Mouse (Mus musculus): ENCODE results near the gene Ccdc28a. TPM values are rescaled to one million over a fixed set of nuclear protein-coding genes. Genes with fewer than 3 reads are reported as not detected.

Gene Ccdc28a
- polyA plus RNA-seq, 1 experiment from 2014 or later: 13.5 TPM

- no peak overlapping the region for H3K27ac ChIP-seq (ENCODE audit: low read depth, low read length)
- H3K4me2 ChIP-seq: no peak overlapping the region
- H3K4me1 ChIP-seq (replicated peaks; ENCODE audit: control insufficient read depth, insufficient read depth, low read length): no peaks in the 10 kb centered on the region
- no peak overlapping the region for H3K4me3 ChIP-seq (ENCODE audit: low read depth, low read length)
- H3K9ac ChIP-seq (ENCODE audit: low read depth, low read length): no peak overlapping the region
- DNase-seq (ENCODE audit: low spot score) (no peak), ATAC-seq (replicated peaks; ENCODE audit: low FRiP score) (no peak)
- no peaks in the 10 kb centered on the region for H3K9me3 ChIP-seq (ENCODE audit: control insufficient read depth, low read length)
- H3K27me3 ChIP-seq (replicated peaks; ENCODE audit: control insufficient read depth, insufficient read depth, low read length): no peaks in the 10 kb centered on the region
- 69% methylated on average over 6 of the region's 6 CpGs for WGBS
- H3K36me3 ChIP-seq (ENCODE audit: control insufficient read depth, insufficient read depth, low read length): no peaks in the 10 kb centered on the region
Observed at GRCm38 (mm10) chr10:18188564-18188963, 46.2 kb downstream of the Ccdc28a start.

GRCm38 (mm10) chr10:18182246-18182645 is 52.6 kb downstream of the Ccdc28a start:
- no peaks in the 10 kb centered on the region for H3K36me3 ChIP-seq (ENCODE audit: control insufficient read depth, insufficient read depth, low read length)
- H3K4me1 ChIP-seq (replicated peaks; ENCODE audit: control insufficient read depth, insufficient read depth, low read length): no peaks in the 10 kb centered on the region
- H3K27ac ChIP-seq (ENCODE audit: low read depth, low read length): no peak overlapping the region
- no peak overlapping the region for H3K4me2 ChIP-seq
- DNase-seq (ENCODE audit: low spot score): no peak
- no peak for ATAC-seq (replicated peaks; ENCODE audit: low FRiP score)
- no peaks in the 10 kb centered on the region for H3K9me3 ChIP-seq (ENCODE audit: control insufficient read depth, low read length)
- H3K4me3 ChIP-seq (ENCODE audit: low read depth, low read length): no peak overlapping the region
- no peaks in the 10 kb centered on the region for H3K27me3 ChIP-seq (replicated peaks; ENCODE audit: control insufficient read depth, insufficient read depth, low read length)
- 78% methylated on average over 5 of the region's 5 CpGs for WGBS
- no peak overlapping the region for H3K9ac ChIP-seq (ENCODE audit: low read depth, low read length)

- DNase-seq (ENCODE audit: low spot score) (no peak), ATAC-seq (replicated peaks; ENCODE audit: low FRiP score) (no peak)
- no peaks in the 10 kb centered on the region for H3K4me1 ChIP-seq (replicated peaks; ENCODE audit: control insufficient read depth, insufficient read depth, low read length)
- no peak overlapping the region for H3K4me2 ChIP-seq
- no peaks in the 10 kb centered on the region for H3K9me3 ChIP-seq (ENCODE audit: control insufficient read depth, low read length)
- no peaks in the 10 kb centered on the region for H3K27me3 ChIP-seq (replicated peaks; ENCODE audit: control insufficient read depth, insufficient read depth, low read length)
- H3K36me3 ChIP-seq (ENCODE audit: control insufficient read depth, insufficient read depth, low read length): no peaks in the 10 kb centered on the region
- no peak overlapping the region for H3K4me3 ChIP-seq (ENCODE audit: low read depth, low read length)
- 60% methylated on average over 2 of the region's 2 CpGs for WGBS
- no peak overlapping the region for H3K27ac ChIP-seq (ENCODE audit: low read depth, low read length)
- no peak overlapping the region for H3K9ac ChIP-seq (ENCODE audit: low read depth, low read length)
Observed at GRCm38 (mm10) chr10:18177304-18177703, 57.5 kb downstream of the Ccdc28a start.

- ATAC-seq (replicated peaks; ENCODE audit: low FRiP score): no peak
- WGBS: 61% methylated on average over 7 of the region's 7 CpGs
- no peak overlapping the region for H3K4me2 ChIP-seq
Observed at GRCm38 (mm10) chr10:18176722-18177121, 58.1 kb downstream of the Ccdc28a start.

GRCm38 (mm10) chr10:18175087-18175486 is 59.7 kb downstream of the Ccdc28a start:
- Histone ChIP-seq H3K9ac (ENCODE audit: low read depth, low read length) (no peak overlapping the region), H3K27ac (ENCODE audit: low read depth, low read length) (no peak overlapping the region), H3K36me3 (ENCODE audit: control insufficient read depth, insufficient read depth, low read length) (no peaks in the 10 kb centered on the region), H3K27me3 (replicated peaks; ENCODE audit: control insufficient read depth, insufficient read depth, low read length) (no peaks in the 10 kb centered on the region), H3K4me3 (ENCODE audit: low read depth, low read length) (no peak overlapping the region), H3K4me2 (no peak overlapping the region), H3K9me3 (ENCODE audit: control insufficient read depth, low read length) (no peaks in the 10 kb centered on the region), H3K4me1 (replicated peaks; ENCODE audit: control insufficient read depth, insufficient read depth, low read length) (no peaks in the 10 kb centered on the region)
- ATAC-seq (replicated peaks; ENCODE audit: low FRiP score) (no peak), DNase-seq (ENCODE audit: low spot score) (no peak)
- 79% methylated on average over 6 of the region's 6 CpGs for WGBS

More at GRCm38 (mm10) chr10:18176722-18177121, 58.1 kb downstream of the Ccdc28a start:
- H3K36me3 ChIP-seq (ENCODE audit: control insufficient read depth, insufficient read depth, low read length): no peaks in the 10 kb centered on the region
- H3K4me3 ChIP-seq (ENCODE audit: low read depth, low read length): no peak overlapping the region
- no peak for DNase-seq (ENCODE audit: low spot score)
- no peak overlapping the region for H3K27ac ChIP-seq (ENCODE audit: low read depth, low read length)
- H3K9ac ChIP-seq (ENCODE audit: low read depth, low read length): no peak overlapping the region
- no peaks in the 10 kb centered on the region for H3K9me3 ChIP-seq (ENCODE audit: control insufficient read depth, low read length)
- H3K4me1 ChIP-seq (replicated peaks; ENCODE audit: control insufficient read depth, insufficient read depth, low read length): no peaks in the 10 kb centered on the region
- H3K27me3 ChIP-seq (replicated peaks; ENCODE audit: control insufficient read depth, insufficient read depth, low read length): no peaks in the 10 kb centered on the region

Other genes starting within 250 kb of the Ccdc28a start
- gene Abracl, start 211.7 kb downstream of the Ccdc28a start, polyA plus RNA-seq (2014; fragmentation: Nextera tagmentation; extraction: Ambion mirVana): 109 and 115 TPM in 2 replicates
- gene Reps1, start 179.1 kb downstream of the Ccdc28a start, polyA plus RNA-seq (2014; fragmentation: Nextera tagmentation; extraction: Ambion mirVana): 13.3 and 17.8 TPM in 2 replicates
- gene Ect2l, start 24.1 kb downstream of the Ccdc28a start, polyA plus RNA-seq (2014; fragmentation: Nextera tagmentation; extraction: Ambion mirVana): 0.27 TPM in 1 of 2 replicates, not detected in the other
- 2.6 and 2.9 TPM in 2 replicates for gene Nhsl1, start 84.0 kb upstream of the Ccdc28a start, polyA plus RNA-seq (2014; fragmentation: Nextera tagmentation; extraction: Ambion mirVana)